Mouse (Mus musculus) midbrain, embryonic 16.5 days (tissue): ENCODE measurements around the gene Fabp1. TPM values are rescaled to one million over a fixed set of nuclear protein-coding genes. Genes with fewer than 3 reads are reported as not detected.

ENCODE experiments used
- ATAC-seq: fragments of 200-750 bp; cut with Nextera tagmentation; 2 replicates; pipeline ENCODE4 v1.8.0; 2017; ENCODE audit warnings: moderate TSS enrichment
- H3K27ac ChIP-seq: fragments of 300-500 bp; sonication (generic); 2 replicates; pipeline ENCODE4 v1.5.1; 2014; ENCODE audit warnings: mild to moderate bottlenecking, low read length, mixed read lengths
- H3K27me3 ChIP-seq: fragments of 300-500 bp; sonication (generic); 2 replicates; pipeline ENCODE4 v1.6.1; 2014; ENCODE audit warnings: low read depth, low read length, mixed read lengths; ENCODE audit not compliant: control insufficient read depth, insufficient read depth
- H3K36me3 ChIP-seq: fragments of 300-500 bp; sonication (generic); 2 replicates; pipeline ENCODE4 v1.6.1; 2014; ENCODE audit warnings: mild to moderate bottlenecking, low read length, moderate library complexity, mixed read lengths; ENCODE audit not compliant: control insufficient read depth, insufficient read depth
- H3K4me1 ChIP-seq: fragments of 300-500 bp; sonication (generic); 2 replicates; pipeline ENCODE4 v1.6.1; 2014; ENCODE audit warnings: mild to moderate bottlenecking, low read length, mixed read lengths; ENCODE audit not compliant: control insufficient read depth, insufficient read depth
- H3K4me2 ChIP-seq: fragments of 300-500 bp; sonication (generic); 2 replicates; pipeline ENCODE4 v1.6.1; 2014; ENCODE audit warnings: mild to moderate bottlenecking, low read length, mixed read lengths
- H3K4me3 ChIP-seq: fragments of 300-500 bp; sonication (generic); 2 replicates; pipeline ENCODE4 v1.5.1; 2014; ENCODE audit warnings: low read depth, mild to moderate bottlenecking, low read length, moderate library complexity, mixed read lengths
- H3K9ac ChIP-seq: fragments of 300-500 bp; sonication (generic); 2 replicates; pipeline ENCODE4 v1.6.1; 2014; ENCODE audit warnings: low read depth, low read length, mixed read lengths
- H3K9me3 ChIP-seq: fragments of 300-500 bp; sonication (generic); replicated peaks from 2 replicates; pipeline ENCODE4 v1.6.1; 2014; ENCODE audit warnings: mild to moderate bottlenecking, low read length, mixed read lengths; ENCODE audit not compliant: control insufficient read depth, poor library complexity, severe bottlenecking
- WGBS: fragments of 180-500 bp; shearing (Covaris S2); extraction: QIAGEN DNeasy Blood & Tissue Kit; methylation state at CpG from one replicate; pipeline ENCODE4 v1.1.7; 2014; 5-methylcytosine and 5-hydroxymethylcytosine counted together
- polyA plus RNA-seq: library from polyadenylated mRNA; unstranded; fragments of >200 nt; fragmentation: Nextera tagmentation; extraction: Ambion mirVana; gene quantifications from 2 replicates; pipeline ENCODE4 v1.2.1, GENCODE M21; 2015

The Fabp1 gene
- polyA plus RNA-seq, 1 experiment from 2014 or later = not detected

DNA sequence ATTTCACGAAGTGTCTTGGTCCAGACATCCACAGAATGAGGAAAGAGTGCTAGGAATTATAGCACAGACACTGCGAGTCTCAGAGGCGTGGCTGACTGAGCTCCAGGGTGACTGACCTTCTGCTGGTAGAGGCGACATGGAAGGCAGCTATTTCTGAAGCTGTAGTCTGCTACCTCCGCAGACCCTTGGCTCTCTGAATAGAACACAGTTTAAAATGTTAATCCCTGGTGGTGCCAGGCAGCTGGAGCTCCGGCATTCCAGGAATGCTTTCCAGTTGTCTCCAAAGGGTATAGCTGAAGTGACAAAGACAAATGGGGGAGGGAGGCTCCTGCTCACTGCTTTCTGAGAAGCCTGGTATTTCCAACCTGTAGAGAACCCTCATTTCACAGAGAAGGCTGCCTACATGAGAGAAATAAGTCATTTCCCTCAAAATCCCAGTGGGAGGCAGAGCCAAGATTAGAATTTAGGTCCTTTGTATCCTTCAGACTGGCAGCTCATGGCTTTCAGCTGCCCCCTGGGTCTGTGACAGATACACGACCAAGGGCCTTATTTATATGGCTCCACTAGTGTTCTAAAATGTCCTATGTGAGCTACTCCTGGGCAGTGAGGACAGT, 27.6 kb downstream of the Fabp1 start:
- Histone ChIP-seq H3K36me3 (no peaks in the 10 kb centered on the region), H3K4me3 (no peak overlapping the region), H3K27me3 (no peaks in the 10 kb centered on the region), H3K4me1 (peaks cover 5% of the 10 kb centered on the region; the same call in 1 of the 2 replicates), H3K4me2 (no peak overlapping the region), H3K9ac (no peak overlapping the region), H3K9me3 (no peaks in the 10 kb centered on the region), H3K27ac (no peak overlapping the region)
- no peak for ATAC-seq
- under 1% methylated on average over 7 of the region's 7 CpGs for WGBS

DNA sequence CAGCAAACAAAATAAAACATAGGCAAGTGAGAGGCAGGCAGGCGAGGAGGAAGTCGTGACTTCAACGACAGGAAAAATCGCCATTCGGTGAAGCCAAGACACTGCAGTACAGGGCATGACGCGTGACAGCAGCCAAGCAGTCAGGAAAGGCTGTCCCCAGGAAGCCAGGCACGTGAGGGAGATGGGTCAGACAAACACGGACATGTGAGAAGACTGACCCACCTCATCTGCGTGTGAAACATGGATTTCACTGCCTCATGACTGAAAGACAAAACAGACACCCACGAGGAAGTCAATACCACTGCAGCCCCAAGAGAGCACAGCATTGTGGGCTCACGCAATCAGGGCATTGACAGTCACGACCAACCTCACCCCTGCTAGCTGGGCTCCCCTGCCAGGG, 35.5 kb downstream of the Fabp1 start:
- no peak overlapping the region for H3K4me2 ChIP-seq
- no peak overlapping the region for H3K27ac ChIP-seq
- H3K4me1 ChIP-seq = no peaks in the 10 kb centered on the region
- H3K9me3 ChIP-seq = no peaks in the 10 kb centered on the region
- 82% methylated on average over 13 of the region's 13 CpGs for WGBS
- H3K27me3 ChIP-seq = no peaks in the 10 kb centered on the region
- H3K36me3 ChIP-seq = no peaks in the 10 kb centered on the region
- H3K9ac ChIP-seq = no peak overlapping the region
- no peak overlapping the region for H3K4me3 ChIP-seq
- ATAC-seq = no peak

DNA sequence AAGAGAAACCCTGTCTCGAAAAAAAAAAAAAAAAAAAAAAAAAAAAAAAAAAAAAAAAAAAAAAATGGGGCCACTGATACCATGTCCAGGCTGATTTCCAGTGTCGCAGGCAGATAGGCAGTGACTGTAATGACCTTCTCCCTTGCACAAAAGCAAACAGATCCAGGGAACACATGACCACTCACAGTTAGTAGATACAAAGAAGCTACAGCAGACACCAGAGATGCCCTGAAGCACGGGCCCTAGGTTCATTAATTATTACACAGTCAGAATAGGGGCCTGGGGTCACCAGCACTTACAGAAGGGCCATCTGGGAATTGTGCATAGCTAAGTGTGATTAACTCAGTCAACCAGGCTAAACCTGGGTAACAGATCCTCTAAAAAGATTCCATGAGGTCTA, 36.3 kb downstream of the Fabp1 start:
- no peak overlapping the region for H3K27ac ChIP-seq
- ATAC-seq = no peak
- H3K4me2 ChIP-seq = no peak overlapping the region
- H3K4me1 ChIP-seq = no peaks in the 10 kb centered on the region
- H3K27me3 ChIP-seq = no peaks in the 10 kb centered on the region
- 67% methylated on average over 3 of the region's 3 CpGs for WGBS
- no peak overlapping the region for H3K9ac ChIP-seq
- H3K9me3 ChIP-seq = no peaks in the 10 kb centered on the region; the same call in 1 of the 2 replicates
- no peak overlapping the region for H3K4me3 ChIP-seq
- no peaks in the 10 kb centered on the region for H3K36me3 ChIP-seq

DNA sequence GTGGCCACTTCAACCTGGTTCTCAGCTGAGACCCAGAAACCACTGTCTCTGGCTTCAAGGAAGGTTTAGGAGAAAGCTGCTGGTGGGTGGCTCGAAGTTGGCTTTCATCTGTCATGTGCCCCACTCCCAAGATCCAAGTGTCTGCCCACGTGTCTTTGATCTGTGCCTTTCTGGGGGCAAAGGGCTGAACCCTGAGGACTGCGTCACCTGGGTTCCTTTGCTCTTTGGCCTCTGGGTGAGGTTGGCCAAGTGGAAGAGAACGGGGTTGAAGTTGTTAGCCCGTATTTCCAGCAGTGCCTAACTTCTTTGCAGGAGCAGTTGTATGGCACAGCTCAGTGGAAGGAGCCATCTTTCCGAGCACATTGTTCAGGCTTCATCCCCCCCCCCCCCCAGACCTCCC, 36.9 kb downstream of the Fabp1 start:
- WGBS = 85% methylated on average over 6 of the region's 6 CpGs
- no peak overlapping the region for H3K9ac ChIP-seq
- no peaks in the 10 kb centered on the region; the same call in 1 of the 2 replicates for H3K9me3 ChIP-seq
- H3K36me3 ChIP-seq = no peaks in the 10 kb centered on the region
- H3K27me3 ChIP-seq = no peaks in the 10 kb centered on the region
- H3K27ac ChIP-seq = no peak overlapping the region
- ATAC-seq = no peak
- no peak overlapping the region for H3K4me3 ChIP-seq
- H3K4me2 ChIP-seq = no peak overlapping the region
- no peaks in the 10 kb centered on the region for H3K4me1 ChIP-seq

DNA sequence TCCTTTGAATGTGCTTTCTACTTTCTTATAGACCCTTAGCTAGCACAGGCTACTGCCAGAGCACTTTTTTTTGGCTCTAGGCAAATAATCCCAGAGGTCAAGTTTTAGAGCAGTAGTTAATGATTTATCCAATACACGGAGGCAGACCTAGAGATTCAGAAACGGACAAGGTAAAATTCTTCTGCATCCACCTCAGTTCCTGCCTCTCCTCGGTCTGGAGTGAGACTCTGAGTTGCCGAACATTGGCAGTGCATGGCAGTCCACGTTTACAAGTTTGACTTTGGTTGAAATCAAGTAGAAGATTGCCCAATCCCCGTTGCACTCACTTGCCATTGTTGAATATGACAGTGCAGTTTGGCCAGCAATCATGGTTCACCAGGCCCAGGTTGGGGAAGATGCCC, 37.4 kb downstream of the Fabp1 start:
- H3K27ac ChIP-seq = no peak overlapping the region
- H3K4me2 ChIP-seq = no peak overlapping the region
- H3K4me1 ChIP-seq = no peaks in the 10 kb centered on the region
- H3K9ac ChIP-seq = no peak overlapping the region
- H3K9me3 ChIP-seq = no peaks in the 10 kb centered on the region; the same call in 1 of the 2 replicates
- H3K27me3 ChIP-seq = no peaks in the 10 kb centered on the region
- no peaks in the 10 kb centered on the region for H3K36me3 ChIP-seq
- ATAC-seq = no peak
- WGBS = 88% methylated on average over 6 of the region's 6 CpGs
- no peak overlapping the region for H3K4me3 ChIP-seq

DNA sequence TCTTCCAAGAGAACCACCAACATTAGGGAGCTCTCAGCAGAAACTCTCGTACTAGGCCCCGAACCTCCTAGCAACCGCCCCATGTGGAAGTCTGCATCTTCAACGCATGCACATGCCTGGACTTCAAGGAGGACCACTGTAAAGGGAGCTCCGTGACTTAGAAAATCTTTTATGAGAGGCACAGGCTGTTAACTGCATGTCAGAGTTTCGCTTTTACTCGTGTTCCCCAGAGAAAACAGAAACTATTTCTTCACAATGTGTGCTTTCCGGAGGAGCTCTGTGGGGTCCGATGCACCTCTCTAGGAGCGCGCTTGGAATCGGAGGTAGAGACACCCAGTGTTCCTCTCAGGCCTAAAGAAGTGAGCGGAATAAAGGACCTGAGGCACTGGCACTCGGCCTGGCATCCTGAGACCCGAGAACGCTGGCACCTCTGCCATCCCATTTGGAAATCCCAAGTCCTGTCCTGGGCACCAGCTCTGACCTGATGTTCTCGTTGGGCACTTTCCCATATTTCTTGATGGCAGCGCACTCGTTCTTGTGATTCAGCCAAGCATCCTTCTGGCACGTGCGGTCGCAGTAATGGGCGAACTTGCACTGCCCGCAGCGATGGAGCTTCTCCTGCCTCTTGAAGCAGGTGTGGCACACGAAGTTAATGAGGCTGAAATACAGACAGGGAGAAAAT, 39.6 kb downstream of the Fabp1 start:
- no peak for ATAC-seq
- H3K9ac ChIP-seq = no peak overlapping the region
- H3K27me3 ChIP-seq = no peaks in the 10 kb centered on the region
- no peak overlapping the region for H3K4me2 ChIP-seq
- no peak overlapping the region for H3K4me3 ChIP-seq
- H3K9me3 ChIP-seq = no peaks in the 10 kb centered on the region; the same call in 1 of the 2 replicates
- H3K27ac ChIP-seq = no peak overlapping the region
- H3K4me1 ChIP-seq = no peaks in the 10 kb centered on the region
- no peaks in the 10 kb centered on the region for H3K36me3 ChIP-seq
- 92% methylated on average over 26 of the region's 26 CpGs for WGBS

DNA sequence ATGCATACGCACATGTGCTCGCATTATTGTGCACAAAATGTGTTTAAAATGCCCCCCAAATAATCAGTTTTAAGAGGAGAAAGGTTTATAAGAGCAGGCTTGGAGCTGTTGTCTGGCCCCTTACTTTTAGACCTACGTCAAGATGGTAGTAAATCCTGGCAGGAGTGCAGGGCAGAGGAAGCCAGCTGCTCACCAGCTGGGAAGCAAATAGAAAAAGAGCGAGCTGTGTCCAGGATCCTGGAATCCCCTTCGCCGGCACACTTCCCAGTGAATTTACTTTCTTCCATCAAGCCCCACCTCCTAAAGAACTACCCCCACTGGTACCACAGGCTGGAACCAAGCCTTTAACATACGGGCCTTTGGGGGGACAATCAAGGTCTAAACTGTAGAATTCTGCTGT, 41.2 kb downstream of the Fabp1 start:
- no peaks in the 10 kb centered on the region for H3K36me3 ChIP-seq

DNA sequence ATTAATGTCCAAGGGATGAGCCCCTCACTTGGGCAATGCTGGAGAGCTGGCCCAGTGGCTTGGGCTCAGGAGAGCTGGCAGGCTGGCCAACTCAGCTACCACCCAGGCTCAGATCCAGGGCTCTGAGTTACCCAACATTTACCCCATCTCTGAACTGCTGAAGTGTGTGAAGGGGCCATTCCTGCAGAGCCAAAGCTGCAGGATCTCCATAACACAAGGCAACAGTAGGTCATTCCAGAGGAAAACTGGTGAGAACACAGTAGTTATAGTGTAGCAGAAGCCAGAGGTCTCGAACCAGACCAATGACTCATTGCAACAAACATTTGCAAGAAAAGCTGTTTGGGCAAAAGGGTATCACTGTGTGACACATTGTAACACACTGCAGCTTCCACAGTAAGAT, 43.2 kb downstream of the Fabp1 start:
- no peak for ATAC-seq
- Histone ChIP-seq H3K9me3 (no peaks in the 10 kb centered on the region; the same call in 1 of the 2 replicates), H3K4me1 (no peaks in the 10 kb centered on the region), H3K4me3 (no peak overlapping the region), H3K9ac (no peak overlapping the region), H3K27me3 (no peaks in the 10 kb centered on the region), H3K27ac (no peak overlapping the region), H3K36me3 (no peaks in the 10 kb centered on the region), H3K4me2 (no peak overlapping the region)
- 88% methylated on average over 1 of the region's 1 CpGs for WGBS

More for the DNA sequence above, 41.2 kb downstream of the Fabp1 start:
- H3K9ac ChIP-seq = no peak overlapping the region
- WGBS = 90% methylated on average over 7 of the region's 7 CpGs
- no peaks in the 10 kb centered on the region for H3K27me3 ChIP-seq
- H3K4me3 ChIP-seq = no peak overlapping the region
- H3K4me2 ChIP-seq = no peak overlapping the region
- no peaks in the 10 kb centered on the region; the same call in 1 of the 2 replicates for H3K9me3 ChIP-seq
- no peak for ATAC-seq
- no peak overlapping the region for H3K27ac ChIP-seq
- H3K4me1 ChIP-seq = no peaks in the 10 kb centered on the region

DNA sequence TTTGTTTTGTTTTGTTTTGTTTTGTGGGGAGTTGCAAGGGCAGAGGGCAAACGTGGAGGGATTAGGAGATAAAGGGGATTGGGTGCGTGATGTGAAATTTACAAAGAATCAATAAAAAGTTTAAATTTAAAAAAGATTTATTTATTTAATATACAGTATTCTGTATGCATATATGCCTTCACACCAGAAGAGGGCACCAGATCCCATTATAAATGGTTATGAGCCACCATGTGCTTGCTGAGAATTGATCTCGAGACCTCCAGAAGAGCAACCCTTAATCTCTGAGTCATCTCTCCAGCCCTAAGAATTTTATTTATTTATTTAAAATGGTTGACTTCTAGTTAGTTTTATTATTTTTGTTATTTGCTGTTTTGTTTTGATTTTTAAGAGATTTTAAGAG, 43.6 kb downstream of the Fabp1 start:
- no peak for ATAC-seq

More for the DNA sequence above, 43.6 kb downstream of the Fabp1 start:
- Histone ChIP-seq H3K27ac (no peak overlapping the region), H3K4me3 (no peak overlapping the region), H3K9ac (no peak overlapping the region), H3K27me3 (no peaks in the 10 kb centered on the region), H3K36me3 (no peaks in the 10 kb centered on the region), H3K4me2 (no peak overlapping the region), H3K9me3 (no peaks in the 10 kb centered on the region; the same call in 1 of the 2 replicates), H3K4me1 (no peaks in the 10 kb centered on the region)
- WGBS = 89% methylated on average over 3 of the region's 3 CpGs
